Mouse (Mus musculus) neural tube, embryonic 15.5 days (tissue): ENCODE measurements around the gene Rabep2. TPM values are rescaled to one million over a fixed set of nuclear protein-coding genes. Genes with fewer than 3 reads are reported as not detected.
A peak's percentile ranks its signal among the peaks of the same experiment; 100 is the strongest.
"Not testable (repeated sequence)": the region's sequence is repeated elsewhere in the genome, so short reads cannot be mapped to it uniquely, and the experiment has no call there.

Experiments
- ATAC-seq: fragments of 200-750 bp; cut with Nextera tagmentation; 2 replicates; pipeline ENCODE4 v1.8.0; 2017; ENCODE audit warnings: mild to moderate bottlenecking, moderate TSS enrichment, moderate library complexity; ENCODE audit not compliant: low FRiP score
- H3K27ac ChIP-seq: fragments of 300-500 bp; sonication (generic); replicated peaks from 2 replicates; pipeline ENCODE4 v1.5.1; 2015; ENCODE audit warnings: mild to moderate bottlenecking, inconsistent platforms
- H3K27me3 ChIP-seq: fragments of 300-500 bp; sonication (generic); replicated peaks from 2 replicates; pipeline ENCODE4 v1.6.1; 2015; ENCODE audit warnings: inconsistent platforms
- H3K36me3 ChIP-seq: fragments of 300-500 bp; sonication (generic); 2 replicates; pipeline ENCODE4 v1.6.1; 2015; ENCODE audit warnings: inconsistent platforms
- H3K4me1 ChIP-seq: fragments of 300-500 bp; sonication (generic); 2 replicates; pipeline ENCODE4 v1.6.1; 2015; ENCODE audit warnings: inconsistent platforms
- H3K4me2 ChIP-seq: fragments of 300-500 bp; sonication (generic); 2 replicates; pipeline ENCODE4 v1.6.1; 2015; ENCODE audit warnings: inconsistent platforms, mild to moderate bottlenecking, moderate library complexity
- H3K4me3 ChIP-seq: fragments of 300-500 bp; sonication (generic); replicated peaks from 2 replicates; pipeline ENCODE4 v1.5.1; 2015; ENCODE audit warnings: mild to moderate bottlenecking, inconsistent platforms
- H3K9ac ChIP-seq: fragments of 300-500 bp; sonication (generic); replicated peaks from 2 replicates; pipeline ENCODE4 v1.6.1; 2015; ENCODE audit warnings: mild to moderate bottlenecking, inconsistent platforms
- H3K9me3 ChIP-seq: fragments of 300-500 bp; sonication (generic); replicated peaks from 2 replicates; pipeline ENCODE4 v1.6.1; 2016; ENCODE audit warnings: inconsistent platforms
- WGBS: fragments of 180-500 bp; shearing (Covaris S2); methylation state at CpG from one replicate; pipeline ENCODE4 v1.1.7; 2015; ENCODE audit warnings: mixed read lengths; 5-methylcytosine and 5-hydroxymethylcytosine counted together
- polyA plus RNA-seq: library from polyadenylated mRNA; unstranded; fragments of >200 nt; fragmentation: Nextera tagmentation; extraction: Ambion mirVana; gene quantifications from 2 replicates; pipeline ENCODE4 v1.2.1, GENCODE M21; 2015

Gene Rabep2
- polyA plus RNA-seq = 22.2 and 22.9 TPM in 2 replicates

DNA sequence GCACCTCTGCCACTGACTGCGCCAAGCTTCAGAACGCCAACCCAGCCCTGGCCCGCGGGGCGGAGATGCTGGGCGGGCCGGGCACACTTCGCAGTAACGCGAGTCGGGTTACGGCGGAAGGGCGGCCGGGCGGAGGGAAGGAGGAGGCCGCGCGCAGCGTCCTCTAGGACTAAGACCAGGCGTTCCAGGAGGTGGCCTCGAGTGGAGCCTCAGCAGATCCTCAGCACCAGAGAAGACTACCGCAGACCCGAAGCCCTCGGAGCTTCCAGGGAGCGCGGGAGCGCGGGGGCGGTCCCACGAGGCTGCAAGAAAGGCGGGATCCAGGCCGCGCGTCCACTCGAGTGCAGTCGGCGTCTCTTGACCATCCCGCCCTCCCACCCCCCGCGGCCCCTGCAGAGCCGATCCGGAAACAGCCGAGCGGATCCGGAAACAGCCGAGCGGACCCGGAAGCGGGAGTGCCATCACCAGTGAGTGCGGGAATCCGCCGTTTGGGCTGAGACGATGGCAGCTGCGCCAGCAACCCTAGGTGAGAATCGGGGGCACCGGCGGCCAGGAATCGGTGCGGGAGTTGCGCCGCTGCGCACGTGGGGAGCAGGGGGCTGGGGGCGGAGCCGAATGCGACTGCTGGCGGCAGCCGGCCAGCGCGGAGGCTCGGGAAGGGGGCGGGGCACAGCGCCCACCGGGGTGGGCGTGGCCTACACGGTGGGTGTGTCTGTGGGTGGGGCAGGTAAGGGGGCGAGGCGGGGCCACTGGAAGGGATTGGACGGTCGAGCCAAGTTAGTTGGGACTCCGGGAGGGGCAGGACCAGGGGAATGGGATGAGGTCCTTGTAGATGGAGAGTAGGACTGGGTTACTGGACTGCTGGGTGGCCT lies at the start of gene Rabep2:
Rabep2 (plus strand) TSS at position 129 of the 872 bp plus-strand sequence.
- peak; percentile 94 for ATAC-seq
- peak within 1 kb of the TSS; percentile 87 for H3K9ac ChIP-seq
- under 1% methylated on average over 82 of the region's 82 CpGs for WGBS

GRCm38 (mm10) chr7:126383565-126383964 lies 45.0 kb upstream of the Rabep2 start:
- Histone ChIP-seq H3K27ac (no peak overlapping the region), H3K9me3 (no peaks in the 10 kb centered on the region), H3K36me3 (peaks cover 22% of the 10 kb centered on the region), H3K9ac (no peak overlapping the region), H3K27me3 (no peaks in the 10 kb centered on the region), H3K4me3 (no peak overlapping the region), H3K4me2 (no peak overlapping the region), H3K4me1 (0 out of 2 replicates have a peak, but pooled peaks cover under 1% of the 10 kb centered on the region)
- ATAC-seq = no peak
- WGBS = 87% methylated on average over 5 of the region's 5 CpGs

More for the DNA sequence above, at the start of gene Rabep2:
- peak within 1 kb of the TSS; percentile 79 for H3K4me3 ChIP-seq
- no peaks in the 10 kb centered on the region for H3K9me3 ChIP-seq
- H3K27ac ChIP-seq = peak within 1 kb of the TSS; percentile 94
- H3K36me3 ChIP-seq = peaks cover 5% of the 10 kb centered on the region; the same call in 1 of the 2 replicates
- H3K27me3 ChIP-seq = no peaks in the 10 kb centered on the region
- peaks cover 25% of the 10 kb centered on the region for H3K4me1 ChIP-seq
- peak within 1 kb of the TSS; percentile 91 for H3K4me2 ChIP-seq

- no peaks in the 10 kb centered on the region for H3K4me1 ChIP-seq
- H3K4me2 ChIP-seq = no peak overlapping the region
- whole genome bisulfite sequencing = 100% methylated on average over 1 of the region's 1 CpGs
- no peak overlapping the region for H3K27ac ChIP-seq
- H3K4me3 ChIP-seq = no peak overlapping the region
- H3K27me3 ChIP-seq = no peaks in the 10 kb centered on the region
- H3K9ac ChIP-seq = no peak overlapping the region
- ATAC-seq = no peak
- peaks cover 47% of the 10 kb centered on the region for H3K36me3 ChIP-seq
- no peaks in the 10 kb centered on the region for H3K9me3 ChIP-seq
These were observed 40.4 kb upstream of the Rabep2 start for GRCm38 (mm10) chr7:126388185-126388584.

DNA sequence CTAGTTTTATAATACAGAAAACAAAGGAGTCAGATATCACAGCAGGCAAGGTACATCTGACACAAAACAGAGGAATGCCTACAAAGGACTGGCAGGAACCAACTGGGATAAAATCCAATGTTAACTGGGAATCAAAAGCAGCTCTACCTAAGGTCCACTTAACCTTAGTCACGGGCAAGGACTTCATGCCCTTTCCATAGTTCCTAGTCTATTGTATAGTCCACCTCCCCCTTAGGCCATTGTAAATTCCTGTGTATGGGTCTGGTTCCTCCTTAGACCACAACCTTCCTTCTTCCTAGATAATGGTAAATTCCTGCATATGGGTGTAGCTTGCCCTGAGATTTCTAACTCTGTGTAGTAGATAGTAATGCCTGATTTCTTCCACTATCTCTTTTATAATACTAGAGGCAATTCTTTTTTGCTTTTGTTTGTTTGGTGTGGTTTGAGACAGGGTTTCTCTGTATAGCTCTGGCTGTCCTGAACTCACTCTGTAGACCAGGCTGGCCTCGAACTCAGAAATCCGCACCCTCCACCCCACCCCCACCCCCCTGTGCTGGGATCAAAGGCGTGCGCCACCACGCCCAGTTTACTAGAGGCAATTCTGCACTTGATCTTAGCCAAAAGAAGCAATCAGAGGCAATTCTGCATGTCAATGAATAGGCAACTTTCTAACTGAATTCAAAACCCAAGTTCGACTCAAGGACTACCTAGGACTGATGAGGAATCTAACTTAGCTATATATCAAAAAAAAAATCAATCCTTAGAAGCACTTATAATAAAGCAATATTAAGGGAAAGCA lies 36.3 kb upstream of the Rabep2 start:
- Histone ChIP-seq H3K4me1 (peaks cover 11% of the 10 kb centered on the region), H3K36me3 (peaks cover 27% of the 10 kb centered on the region)
- not testable (repeated sequence) for H3K9me3 ChIP-seq, ATAC-seq, H3K4me3 ChIP-seq, H3K27me3 ChIP-seq, H3K9ac ChIP-seq, H3K4me2 ChIP-seq, H3K27ac ChIP-seq
- WGBS = 90% methylated on average over 7 of the region's 7 CpGs

GRCm38 (mm10) chr7:126396298-126397119 lies 32.0 kb upstream of the Rabep2 start, which contains the start of gene Nfatc2ip:
Nfatc2ip (minus strand) TSS chr7:126396737.
- ATAC-seq = peak; percentile 100
- peak within 1 kb of the TSS; percentile 77 for H3K4me3 ChIP-seq
- no peaks in the 10 kb centered on the region for H3K27me3 ChIP-seq
- no peaks in the 10 kb centered on the region for H3K9me3 ChIP-seq
- H3K4me1 ChIP-seq = peaks cover 12% of the 10 kb centered on the region
- peak within 1 kb of the TSS; percentile 67 for H3K9ac ChIP-seq
- WGBS = under 1% methylated on average over 59 of the region's 59 CpGs
- peak within 1 kb of the TSS; percentile 75 for H3K27ac ChIP-seq
- H3K4me2 ChIP-seq = peak within 1 kb of the TSS; percentile 91
- H3K36me3 ChIP-seq = no peaks in the 10 kb centered on the region; the same call in 1 of the 2 replicates

- Histone ChIP-seq H3K9me3 (no peaks in the 10 kb centered on the region), H3K9ac (no peak overlapping the region), H3K4me2 (peak overlapping the region; percentile 37), H3K27ac (no peak overlapping the region), H3K36me3 (no peaks in the 10 kb centered on the region), H3K4me1 (peaks cover 12% of the 10 kb centered on the region), H3K27me3 (no peaks in the 10 kb centered on the region), H3K4me3 (no peak overlapping the region)
- no peak for ATAC-seq
- 58% methylated on average over 6 of the region's 6 CpGs for WGBS
These were observed 31.3 kb upstream of the Rabep2 start for GRCm38 (mm10) chr7:126397221-126397620.

- Histone ChIP-seq H3K9ac (no peak overlapping the region), H3K4me2 (no peak overlapping the region), H3K9me3 (no peaks in the 10 kb centered on the region), H3K4me1 (peaks cover 12% of the 10 kb centered on the region), H3K27ac (no peak overlapping the region), H3K4me3 (no peak overlapping the region), H3K36me3 (no peaks in the 10 kb centered on the region), H3K27me3 (no peaks in the 10 kb centered on the region)
- WGBS = 90% methylated on average over 4 of the region's 4 CpGs
- ATAC-seq = no peak
These were observed 30.7 kb upstream of the Rabep2 start for GRCm38 (mm10) chr7:126397822-126398221.

DNA sequence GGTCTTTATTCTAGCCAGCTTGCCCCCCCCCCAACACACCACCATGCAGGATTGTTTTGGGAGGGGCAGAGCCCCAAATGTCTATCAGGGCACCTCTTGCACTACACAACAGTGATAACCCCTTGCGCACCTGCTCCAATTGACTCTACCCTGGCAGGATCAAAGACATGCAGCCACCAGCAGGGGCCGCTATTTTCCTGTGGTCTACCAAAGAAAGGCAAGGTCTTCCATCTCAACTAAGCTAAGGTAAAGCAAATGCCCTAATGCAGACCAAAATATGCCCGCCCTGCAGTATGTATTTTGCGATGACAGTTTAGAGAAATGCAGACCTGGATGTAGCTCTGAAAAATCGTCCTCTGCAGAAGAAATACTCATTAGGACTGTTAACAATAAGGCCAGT lies 29.0 kb upstream of the Rabep2 start:
- H3K4me1 ChIP-seq = peaks cover 12% of the 10 kb centered on the region
- H3K4me3 ChIP-seq = no peak overlapping the region
- no peak overlapping the region for H3K27ac ChIP-seq
- H3K36me3 ChIP-seq = no peaks in the 10 kb centered on the region
- no peaks in the 10 kb centered on the region for H3K9me3 ChIP-seq
- no peak overlapping the region for H3K4me2 ChIP-seq
- no peak overlapping the region for H3K9ac ChIP-seq
- ATAC-seq = no peak
- WGBS = 14% methylated on average over 5 of the region's 5 CpGs
- no peaks in the 10 kb centered on the region for H3K27me3 ChIP-seq

- not testable (repeated sequence) for H3K36me3 ChIP-seq, H3K4me1 ChIP-seq, H3K4me2 ChIP-seq, H3K9me3 ChIP-seq, H3K27me3 ChIP-seq, H3K9ac ChIP-seq, H3K4me3 ChIP-seq, ATAC-seq, H3K27ac ChIP-seq
- WGBS = 77% methylated on average over 8 of the region's 8 CpGs
These were observed 26.0 kb upstream of the Rabep2 start for GRCm38 (mm10) chr7:126402518-126402917.

GRCm38 (mm10) chr7:126408686-126409085 lies 19.9 kb upstream of the Rabep2 start:
- no peak for ATAC-seq
- Histone ChIP-seq H3K4me1 (no peaks in the 10 kb centered on the region), H3K4me2 (no peak overlapping the region), H3K9me3 (no peaks in the 10 kb centered on the region), H3K36me3 (no peaks in the 10 kb centered on the region), H3K27me3 (no peaks in the 10 kb centered on the region), H3K9ac (no peak overlapping the region), H3K27ac (no peak overlapping the region), H3K4me3 (no peak overlapping the region)
- 85% methylated on average over 2 of the region's 2 CpGs for WGBS

DNA sequence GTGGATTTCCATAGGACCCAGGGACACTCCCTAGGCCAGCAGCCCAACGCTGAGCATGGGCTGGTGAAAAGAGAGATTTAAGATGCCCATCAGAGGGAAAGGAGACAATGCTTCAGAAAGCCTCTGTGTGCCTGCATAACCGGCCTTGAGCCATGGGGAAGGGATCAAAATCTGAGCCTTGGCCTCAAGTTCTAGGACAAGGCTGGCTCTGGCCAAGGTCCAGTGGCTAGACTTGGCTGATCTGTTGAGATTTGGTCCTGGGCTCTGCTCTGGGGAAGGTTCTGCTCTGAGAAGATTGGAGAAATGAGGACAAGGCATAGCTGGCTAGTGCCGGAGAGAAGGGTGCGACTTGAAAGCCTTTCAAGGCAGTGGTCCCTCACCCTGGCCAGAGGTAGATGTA lies 17.5 kb upstream of the Rabep2 start:
- Histone ChIP-seq H3K4me2 (no peak overlapping the region), H3K36me3 (no peaks in the 10 kb centered on the region), H3K9ac (no peak overlapping the region), H3K9me3 (no peaks in the 10 kb centered on the region), H3K27ac (no peak overlapping the region), H3K27me3 (no peaks in the 10 kb centered on the region), H3K4me3 (no peak overlapping the region), H3K4me1 (no peaks in the 10 kb centered on the region)
- no peak for ATAC-seq
- WGBS = 84% methylated on average over 4 of the region's 4 CpGs
